Mouse (Mus musculus): ENCODE measurements around the gene Fcgr1.

- TF ChIP-seq USF1 (IDR thresholded peaks at IDR 0.05; ENCODE audit: low read depth): no peak
- no peak for TF ChIP-seq MAX (IDR thresholded peaks at IDR 0.05)
- no peak for TF ChIP-seq CEBPB (IDR thresholded peaks at IDR 0.05; ENCODE audit: low read depth)
- no peak for TF ChIP-seq CTCF (IDR thresholded peaks at IDR 0.05; ENCODE audit: control insufficient read depth, insufficient read depth, insufficient read length)
- TF ChIP-seq MYOG (IDR thresholded peaks at IDR 0.05; ENCODE audit: control insufficient read depth, extremely low read depth, insufficient read length): no peak
- no peak for TF ChIP-seq FOSL1 (IDR thresholded peaks at IDR 0.05; ENCODE audit: insufficient read depth, low read length, poor library complexity, severe bottlenecking)
Measured at GRCm38 (mm10) chr3:96249034-96249345, 44.8 kb downstream of the Fcgr1 start.

Measured in C2C12 (cell line).